Mouse (Mus musculus): Measurements from ENCODE around the gene Lmntd2.
A peak's percentile ranks its signal among the peaks of the same experiment; 100 is the strongest.

DNA sequence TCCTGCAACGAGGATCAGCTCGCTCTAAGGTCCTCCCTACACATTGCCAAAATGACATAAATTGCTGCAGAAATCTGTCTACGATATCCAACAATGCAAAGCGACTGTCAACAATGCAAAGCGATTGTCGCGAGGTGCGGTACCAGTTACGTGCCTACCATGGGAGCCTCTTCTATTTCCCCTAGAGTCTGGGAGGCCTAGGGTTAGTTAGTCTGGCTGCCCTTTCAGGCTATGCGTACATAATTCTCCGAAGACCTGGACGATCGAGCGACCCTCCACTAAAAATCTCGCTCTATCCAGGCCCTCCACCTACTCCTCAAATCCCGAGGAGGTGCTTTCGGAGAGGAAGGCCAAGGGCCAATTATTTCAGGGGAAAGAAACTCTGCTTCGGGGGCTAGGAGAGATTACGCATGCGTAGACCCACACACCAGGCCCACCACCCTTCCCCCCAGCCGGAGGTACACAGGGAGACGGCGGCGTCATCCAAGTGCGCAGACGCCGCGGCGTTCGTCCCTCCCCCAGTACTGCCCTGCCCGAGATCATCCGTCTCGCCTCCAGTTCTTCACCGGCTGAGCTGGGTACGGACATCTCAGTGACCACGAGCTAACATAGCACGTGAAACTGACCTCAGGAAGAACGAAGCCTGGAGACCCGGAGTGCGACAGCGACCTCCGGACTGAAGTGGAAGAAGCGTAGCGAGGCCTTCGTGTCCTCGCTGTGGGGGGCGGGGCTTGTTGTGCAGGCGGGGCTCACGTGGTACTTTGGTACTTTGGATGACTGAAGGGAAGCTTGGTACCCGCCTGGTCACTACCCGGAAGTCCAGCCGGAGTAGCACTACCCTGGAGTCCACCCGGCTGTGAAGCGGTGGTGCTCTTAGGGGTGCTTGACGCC lies 41.5 kb downstream of the Lmntd2 start, which contains the start of gene Rnh1:
- TF ChIP-seq POLR2A (IDR thresholded peaks at IDR 0.05; ENCODE audit: borderline replicate concordance, insufficient read depth, low read length) (peak; percentile 98), CTCF (IDR thresholded peaks at IDR 0.05; ENCODE audit: borderline replicate concordance, insufficient read depth, low read depth, low read length) (no peak)

Data from cerebellum, adult 2 months (tissue).